Mouse (Mus musculus): ENCODE measurements around the gene Zswim4. TPM values are rescaled to one million over a fixed set of nuclear protein-coding genes. Genes with fewer than 3 reads are reported as not detected.
A peak's percentile ranks its signal among the peaks of the same experiment; 100 is the strongest.

Zswim4 gene
- total RNA-seq, 2 experiments from 2014 or later = 1.7 to 2.6 TPM

DNA sequence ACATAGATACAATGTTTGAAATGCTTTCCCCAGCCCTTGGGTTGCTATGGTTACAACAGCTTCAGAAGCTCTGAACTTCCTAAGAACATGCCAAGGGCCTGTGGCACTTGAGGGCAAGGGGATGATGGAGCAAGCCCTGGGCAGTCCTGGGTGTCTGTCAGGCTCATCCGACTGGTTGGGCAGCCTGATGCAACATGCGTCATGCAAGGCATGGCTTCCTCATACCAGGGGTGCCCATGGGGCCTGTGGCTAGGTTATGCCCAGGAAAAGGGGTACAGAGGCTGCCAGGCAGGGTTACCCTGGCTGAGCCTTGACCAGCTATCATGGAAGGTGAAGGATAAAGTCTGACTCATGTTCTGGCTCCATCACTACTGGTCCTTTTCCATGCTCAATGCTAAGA is 3.8 kb downstream of the Zswim4 start:
- ATAC-seq (replicated peaks; ENCODE audit: low FRiP score, poor library complexity, severe bottlenecking) = no peak

DNA sequence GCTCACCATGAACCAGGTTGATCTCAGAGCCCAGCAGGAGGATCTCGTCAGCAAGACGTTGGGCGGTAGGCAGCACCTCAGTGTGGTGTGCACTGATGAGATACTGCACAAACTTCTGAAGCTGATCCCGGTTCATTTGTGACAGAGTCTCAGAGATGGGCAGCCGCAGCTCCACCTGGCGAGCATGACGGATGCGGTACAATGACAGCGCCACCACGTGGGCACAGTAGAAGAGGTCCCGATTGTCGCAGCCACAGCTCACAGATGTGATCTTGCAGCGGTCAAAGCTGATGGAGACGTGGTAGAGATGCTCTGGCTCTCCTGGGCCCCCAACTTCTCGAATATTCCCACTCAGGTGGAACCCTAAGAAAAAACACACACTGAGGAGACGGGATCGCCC is 6.1 kb downstream of the Zswim4 start:
- no peak for ATAC-seq (replicated peaks; ENCODE audit: low FRiP score, poor library complexity, severe bottlenecking)

DNA sequence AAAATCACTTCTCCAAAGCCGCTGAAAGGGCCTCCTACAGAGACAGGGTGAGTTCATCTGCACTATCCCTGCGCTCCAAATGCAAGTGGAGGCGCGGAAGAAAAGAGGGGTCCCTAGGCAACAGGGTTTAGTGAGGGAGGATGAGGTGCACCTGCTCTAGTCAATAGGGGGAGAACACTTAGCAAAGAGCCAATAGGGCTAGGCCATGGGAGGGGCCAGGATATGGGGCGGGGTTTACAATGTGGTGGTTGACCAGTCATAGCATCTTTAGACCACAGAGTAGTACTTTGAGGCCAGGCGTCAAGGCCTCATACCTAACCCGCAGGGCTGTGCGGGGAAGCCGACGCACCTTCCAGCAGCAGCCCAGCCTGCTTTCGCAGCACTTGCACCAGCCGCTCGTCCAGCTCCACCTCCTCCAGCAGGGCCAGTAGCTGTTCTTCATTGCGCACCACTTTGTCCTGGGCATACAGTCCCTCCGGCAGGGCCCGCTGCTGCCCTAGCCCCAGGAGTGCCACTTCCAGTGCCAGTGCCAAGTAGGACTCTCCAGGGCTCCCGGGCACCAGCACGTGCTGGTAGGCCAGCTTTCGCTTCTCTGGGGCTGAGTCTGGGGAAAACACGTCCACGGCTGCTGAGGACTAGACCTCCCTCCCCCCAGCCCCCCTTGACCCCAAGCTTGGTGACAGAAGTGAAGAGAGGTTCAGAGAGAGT is 13.4 kb downstream of the Zswim4 start:
- no peak for ATAC-seq (replicated peaks; ENCODE audit: low FRiP score, poor library complexity, severe bottlenecking)

DNA sequence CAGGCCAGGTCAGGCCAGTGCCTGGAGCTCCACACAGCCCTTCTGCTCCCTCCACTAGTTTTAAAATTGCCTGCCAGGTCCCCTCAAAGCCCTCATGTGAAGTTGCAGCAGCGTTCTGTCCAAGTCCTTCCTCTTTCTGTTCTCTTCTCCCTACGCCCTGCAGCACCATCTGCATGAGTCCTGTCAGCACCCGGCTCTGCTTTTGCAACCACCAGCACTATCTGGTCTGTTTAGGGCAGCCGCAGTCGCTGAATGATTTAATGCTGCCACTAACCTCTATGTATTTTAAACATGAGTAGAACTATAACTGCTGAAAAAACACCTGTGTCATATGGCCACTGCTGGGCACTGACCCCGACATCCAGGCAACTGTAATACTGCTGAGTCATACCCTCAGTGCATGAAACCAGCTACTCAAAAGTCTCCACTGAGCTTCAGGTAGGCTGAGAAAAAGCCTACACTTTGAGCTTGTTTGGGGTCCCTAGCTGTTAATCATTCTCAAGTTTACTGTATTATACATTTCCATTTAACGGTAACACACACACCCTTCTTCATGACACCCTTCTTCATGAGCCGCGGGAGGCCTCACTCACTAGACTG is 14.2 kb downstream of the Zswim4 start:
- no peak; the same call in 1 of the 2 replicates for ATAC-seq (replicated peaks; ENCODE audit: low FRiP score, poor library complexity, severe bottlenecking)

DNA sequence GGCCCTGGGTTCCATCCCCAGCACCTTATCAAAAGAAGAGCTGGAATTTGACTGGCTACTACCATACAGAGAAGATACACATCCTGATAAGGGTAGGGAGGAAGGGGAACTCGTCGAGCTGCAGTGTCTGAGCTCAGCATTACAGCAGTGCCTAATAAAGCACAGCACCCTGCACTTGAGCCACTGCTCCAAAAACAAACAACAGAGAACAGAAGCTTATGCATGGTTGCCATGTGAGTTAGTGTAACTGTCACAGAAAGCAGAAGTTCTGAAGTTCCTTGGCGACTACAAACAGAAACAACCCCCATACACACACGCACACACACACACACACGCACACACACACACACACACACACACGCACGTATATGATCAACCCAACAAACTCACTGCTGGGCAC is 16.8 kb downstream of the Zswim4 start:
- no peak for ATAC-seq (replicated peaks; ENCODE audit: low FRiP score, poor library complexity, severe bottlenecking)

DNA sequence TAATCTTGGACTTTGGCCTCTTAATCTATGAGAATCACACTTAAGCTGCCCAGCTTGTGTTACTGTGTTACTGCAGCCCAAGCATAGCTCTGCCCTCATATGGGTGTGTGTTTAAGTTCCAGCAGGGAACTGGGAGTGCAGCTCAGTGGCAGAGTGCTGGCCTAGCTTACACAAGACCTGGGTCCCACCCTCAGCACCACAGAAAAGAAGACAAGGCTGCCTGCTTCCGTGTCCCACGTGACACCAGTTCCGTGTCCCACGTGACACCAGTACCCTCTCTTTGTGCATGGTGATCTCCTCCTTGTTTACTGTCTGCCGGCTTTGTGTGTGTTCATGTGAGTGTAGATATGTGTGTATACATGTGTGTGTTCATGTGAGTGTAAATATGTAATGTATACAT is 18.7 kb downstream of the Zswim4 start:
- ATAC-seq (replicated peaks; ENCODE audit: low FRiP score, poor library complexity, severe bottlenecking) = no peak

DNA sequence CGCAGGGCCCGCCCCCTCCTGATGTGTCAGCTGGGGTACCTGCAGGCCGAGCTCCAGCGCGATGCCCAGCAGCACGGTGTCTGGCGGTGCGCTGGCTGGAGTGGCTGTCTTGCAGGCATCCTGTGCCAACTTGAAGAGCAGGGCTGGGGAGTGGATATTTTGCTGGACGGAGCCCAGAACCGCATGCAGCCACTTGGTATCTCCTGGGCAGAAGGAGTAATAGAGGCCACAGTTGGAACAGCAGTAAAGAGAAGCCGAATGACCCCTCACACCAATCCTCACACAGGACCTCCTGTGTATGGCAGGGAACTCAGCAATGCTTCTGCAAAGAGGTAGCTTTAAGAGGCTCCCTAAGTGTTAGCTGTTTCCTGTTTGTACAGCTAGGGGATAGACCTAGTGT is 19.6 kb downstream of the Zswim4 start:
- no peak for ATAC-seq (replicated peaks; ENCODE audit: low FRiP score, poor library complexity, severe bottlenecking)

DNA sequence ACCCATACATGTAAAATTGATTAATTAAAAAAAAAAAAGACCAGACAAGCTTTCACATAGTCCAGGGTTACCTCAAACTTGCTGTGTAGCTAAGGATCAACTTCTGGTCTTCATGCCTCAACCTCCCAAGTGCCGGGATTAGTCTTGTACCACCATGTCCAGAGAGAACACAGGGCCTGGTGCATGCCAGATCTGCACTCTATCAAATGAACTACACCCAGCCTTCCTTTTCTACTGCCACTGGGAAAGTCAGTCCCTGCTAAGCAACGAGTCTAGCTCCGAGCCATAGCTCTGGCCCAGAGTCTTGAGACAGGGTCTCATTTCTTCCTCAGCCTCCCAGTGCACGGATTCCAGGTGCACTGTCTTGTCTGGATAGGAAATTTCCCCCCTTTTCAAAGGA is 23.6 kb downstream of the Zswim4 start:
- ATAC-seq (replicated peaks; ENCODE audit: low FRiP score, poor library complexity, severe bottlenecking) = no peak

DNA sequence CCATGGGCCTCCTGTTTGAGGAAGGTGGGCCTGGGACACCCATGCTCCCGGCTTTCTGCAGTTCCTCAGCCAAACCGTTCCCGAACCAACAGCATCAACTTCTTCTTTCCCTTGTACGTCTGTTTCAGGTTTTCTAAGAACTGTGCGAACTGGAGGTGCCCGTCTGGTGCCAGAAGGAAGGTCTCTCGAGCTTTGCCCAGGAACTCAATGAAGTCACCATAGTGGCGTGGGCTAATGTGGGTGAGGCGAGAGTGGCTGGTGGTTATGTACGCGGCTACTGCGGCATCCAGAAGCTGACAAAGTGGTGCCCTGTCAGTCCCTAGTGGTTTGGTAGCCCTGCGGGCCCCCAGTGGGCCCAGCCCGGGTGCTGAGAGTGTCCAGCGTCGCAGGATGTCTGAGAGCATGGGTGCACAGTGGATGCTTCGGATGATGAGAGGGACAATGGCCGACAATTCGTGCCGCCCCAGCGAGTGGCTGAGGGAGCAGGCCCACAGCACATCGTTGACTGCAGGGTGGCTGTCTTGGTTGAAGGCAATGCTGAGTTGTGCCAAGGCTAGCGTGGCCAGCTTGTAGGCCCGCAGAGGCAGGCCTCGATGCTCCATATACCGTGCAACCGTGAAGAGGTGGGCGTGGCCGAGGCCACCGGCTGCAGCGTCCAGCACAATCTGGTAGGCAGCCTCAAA is 24.8 kb downstream of the Zswim4 start:
- ATAC-seq (replicated peaks; ENCODE audit: low FRiP score, poor library complexity, severe bottlenecking) = no peak

DNA sequence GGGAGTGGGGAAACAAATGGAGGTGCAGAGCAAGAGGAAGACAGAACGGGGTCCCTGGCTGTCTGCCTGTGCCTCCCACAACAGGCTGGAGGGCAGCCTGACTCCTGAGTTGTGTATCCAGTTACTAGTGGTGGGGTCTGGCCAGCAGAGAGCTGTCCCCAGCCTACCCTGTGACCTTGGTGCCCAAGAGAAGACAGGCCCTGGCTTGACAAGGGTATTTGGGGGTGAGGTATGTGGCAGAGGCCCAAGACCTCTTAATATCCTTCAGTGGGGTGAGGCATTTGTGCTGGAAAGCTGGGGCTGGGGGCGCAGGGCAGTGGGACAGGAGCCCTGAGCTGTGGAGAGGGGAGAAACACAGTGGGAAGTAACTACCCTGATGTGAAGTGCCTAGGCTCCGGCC is 25.7 kb downstream of the Zswim4 start:
- no peak for ATAC-seq (replicated peaks; ENCODE audit: low FRiP score, poor library complexity, severe bottlenecking)

DNA sequence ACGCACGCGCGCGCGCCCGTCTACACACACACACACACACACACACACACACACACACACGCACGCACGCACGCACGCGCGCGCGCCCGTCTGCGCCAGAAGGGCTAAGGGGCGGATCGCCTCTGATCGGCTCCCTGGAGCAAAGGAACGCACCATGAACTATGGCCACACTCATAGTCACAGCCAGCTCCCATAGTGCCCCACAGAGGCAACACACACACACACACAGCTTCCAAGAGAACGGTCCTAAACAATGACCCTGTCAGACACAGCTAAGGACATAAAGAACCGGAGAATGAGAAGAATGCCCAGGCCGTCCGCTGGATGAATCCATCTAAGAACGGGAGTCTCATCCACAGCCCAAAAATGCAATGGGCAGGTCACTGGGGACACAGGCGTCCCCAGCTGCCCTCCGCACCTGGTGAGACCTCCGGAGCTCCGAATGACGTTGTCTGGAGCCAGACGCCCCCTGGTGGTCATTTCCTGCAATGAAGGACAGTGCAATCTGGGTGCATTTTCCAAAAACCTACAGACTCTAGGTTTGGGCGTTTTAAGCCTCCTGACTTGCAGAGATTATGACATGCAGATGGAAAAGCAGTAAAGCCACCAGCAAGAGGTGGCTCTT is 26.6 kb downstream of the Zswim4 start:
- ATAC-seq (replicated peaks; ENCODE audit: low FRiP score, poor library complexity, severe bottlenecking) = peak; percentile 73

DNA sequence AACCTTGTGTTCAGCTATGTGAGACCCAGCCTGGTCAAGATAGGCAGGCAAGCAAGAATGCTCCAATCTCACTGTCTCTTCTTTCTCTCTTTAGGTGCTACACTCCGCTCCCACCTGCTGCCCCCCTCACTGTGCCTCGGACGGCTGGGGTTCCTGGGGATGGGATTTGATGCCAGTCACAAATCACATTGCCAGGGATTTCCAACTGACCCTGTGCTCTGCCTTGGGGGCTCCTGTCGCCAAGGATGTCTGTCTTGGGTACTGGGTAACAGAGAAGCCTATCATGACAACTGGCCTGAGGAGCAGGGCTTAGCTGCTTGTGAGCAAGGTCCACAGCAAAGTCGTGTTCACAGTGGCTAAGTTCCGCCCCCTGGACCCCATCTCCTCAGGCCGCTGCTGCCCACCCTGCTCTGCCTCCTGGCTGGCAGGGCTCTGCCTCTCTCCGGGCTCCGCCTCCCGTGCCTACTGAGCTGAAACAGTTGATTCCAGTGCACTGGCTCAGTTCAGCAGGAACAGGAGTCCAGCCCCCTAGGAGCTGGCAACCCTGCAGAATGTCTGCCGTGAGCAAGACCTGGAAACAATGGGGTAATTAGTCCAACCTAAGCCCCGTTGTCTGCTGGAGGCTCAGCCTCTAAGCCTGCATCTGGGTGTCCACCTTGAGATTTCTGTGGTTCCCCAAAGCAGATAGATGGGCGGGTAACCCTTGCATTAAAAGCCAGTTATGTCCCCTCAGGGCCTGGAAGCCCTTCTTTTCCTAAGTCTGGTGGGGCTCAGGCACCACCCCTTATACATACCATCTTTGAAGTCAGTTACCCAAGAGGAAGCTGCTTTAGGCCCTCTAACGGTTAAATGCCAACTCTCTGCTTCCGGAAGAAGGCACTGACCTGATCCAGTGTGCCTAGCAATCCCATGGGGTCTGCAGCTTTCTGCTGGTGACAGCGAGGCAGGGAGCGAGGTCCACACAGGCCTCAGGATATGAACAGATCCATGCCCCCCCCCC is 28.2 kb downstream of the Zswim4 start:
- no peak for ATAC-seq (replicated peaks; ENCODE audit: low FRiP score, poor library complexity, severe bottlenecking)

DNA sequence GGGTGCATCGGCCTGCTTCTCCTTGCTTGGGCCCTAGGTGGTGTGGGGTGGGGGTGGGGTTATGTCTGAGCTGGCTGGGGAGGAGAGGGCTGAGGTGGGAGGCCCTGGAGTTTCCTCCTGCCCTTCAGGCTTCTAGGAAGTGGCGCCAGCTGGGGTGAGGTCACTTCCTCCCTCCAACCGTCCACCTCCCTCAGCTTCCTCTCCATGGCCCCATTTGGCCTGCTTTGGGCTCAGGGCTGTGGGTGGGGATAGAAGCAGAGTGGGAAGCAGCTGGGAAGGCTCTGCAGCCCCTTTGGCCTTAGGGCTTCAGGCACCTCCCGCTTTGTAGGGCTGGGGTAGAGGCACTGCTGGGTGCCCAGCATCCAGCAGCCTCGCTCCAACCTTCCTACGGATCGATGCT is 29.0 kb downstream of the Zswim4 start:
- ATAC-seq (replicated peaks; ENCODE audit: low FRiP score, poor library complexity, severe bottlenecking) = no peak

DNA sequence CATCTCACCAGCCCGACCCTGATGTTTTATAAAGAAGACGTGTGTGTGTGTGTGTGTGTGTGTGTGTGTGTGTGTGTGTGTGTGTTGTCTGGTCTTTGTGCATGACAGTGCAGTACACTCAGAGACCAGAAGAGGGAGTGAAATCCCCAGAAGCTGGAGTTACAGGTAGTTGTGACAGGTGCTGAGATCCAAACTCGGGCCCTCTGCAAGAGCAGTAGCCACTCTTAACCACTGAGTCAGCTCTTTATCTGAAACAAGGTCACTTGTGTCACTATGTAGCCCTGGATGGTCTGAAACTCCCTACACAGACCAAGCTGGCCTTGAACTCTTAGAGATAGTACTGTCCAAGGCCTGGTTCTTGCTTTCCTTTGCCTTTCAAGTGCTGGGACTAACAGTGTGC is 30.2 kb downstream of the Zswim4 start:
- no peak for ATAC-seq (replicated peaks; ENCODE audit: low FRiP score, poor library complexity, severe bottlenecking)

DNA sequence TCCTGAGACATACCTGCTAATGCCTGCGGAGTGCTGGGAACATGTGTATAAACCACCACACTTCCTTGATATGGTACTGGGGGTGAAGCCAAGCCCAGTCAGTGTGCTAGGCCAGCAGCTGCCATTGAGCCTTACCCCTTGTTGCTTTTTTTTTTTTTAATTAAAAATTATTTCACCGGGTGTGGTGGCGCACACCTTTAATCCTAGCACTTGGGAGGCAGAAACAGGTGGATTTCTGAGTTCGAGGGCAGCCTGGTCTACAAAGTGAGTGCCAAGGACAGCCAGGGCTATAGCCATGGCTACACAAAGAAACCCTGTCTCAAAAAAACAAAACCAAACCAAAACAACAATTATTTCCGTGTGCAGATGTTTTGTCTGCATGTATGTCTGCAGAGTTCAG is 31.8 kb downstream of the Zswim4 start:
- no peak for ATAC-seq (replicated peaks; ENCODE audit: low FRiP score, poor library complexity, severe bottlenecking)

DNA sequence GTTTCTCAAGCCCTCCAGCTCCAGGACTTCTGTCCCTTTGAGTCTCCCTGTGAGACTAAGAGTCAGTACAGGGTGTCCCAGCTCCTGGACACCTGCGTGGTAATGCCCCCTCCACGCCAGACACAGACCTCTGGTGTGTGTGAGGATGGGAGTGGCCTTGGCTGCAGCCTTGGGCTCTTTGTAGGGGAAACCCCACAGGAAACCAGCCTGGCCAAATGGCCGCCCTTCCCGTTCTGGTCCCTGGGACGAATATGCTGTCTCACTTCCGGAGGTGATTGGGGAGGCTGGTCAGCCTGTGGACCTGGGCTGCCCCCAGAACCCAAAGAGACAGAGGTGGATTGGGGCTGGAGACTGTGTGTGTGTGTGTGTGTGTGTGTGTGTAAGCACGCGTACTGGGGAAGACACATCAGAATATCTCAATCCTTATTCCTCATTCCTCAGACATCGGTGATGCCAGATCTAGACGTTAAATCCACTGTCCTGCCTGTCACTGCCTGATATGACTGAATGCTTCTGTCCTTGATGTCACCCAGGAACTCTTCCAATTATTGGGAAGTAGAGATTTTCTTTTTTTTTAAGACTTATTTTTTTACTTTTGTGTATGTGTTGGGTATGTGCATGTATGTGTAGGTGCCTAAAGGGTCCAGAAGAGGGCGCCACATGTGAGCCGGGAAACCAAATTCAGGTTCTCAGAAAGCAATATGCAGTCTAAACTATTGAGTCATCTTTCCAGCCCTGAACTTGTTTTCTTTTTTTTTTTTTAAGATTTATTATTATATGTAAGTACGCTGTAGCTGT is 32.7 kb downstream of the Zswim4 start:
- no peak for ATAC-seq (replicated peaks; ENCODE audit: low FRiP score, poor library complexity, severe bottlenecking)

DNA sequence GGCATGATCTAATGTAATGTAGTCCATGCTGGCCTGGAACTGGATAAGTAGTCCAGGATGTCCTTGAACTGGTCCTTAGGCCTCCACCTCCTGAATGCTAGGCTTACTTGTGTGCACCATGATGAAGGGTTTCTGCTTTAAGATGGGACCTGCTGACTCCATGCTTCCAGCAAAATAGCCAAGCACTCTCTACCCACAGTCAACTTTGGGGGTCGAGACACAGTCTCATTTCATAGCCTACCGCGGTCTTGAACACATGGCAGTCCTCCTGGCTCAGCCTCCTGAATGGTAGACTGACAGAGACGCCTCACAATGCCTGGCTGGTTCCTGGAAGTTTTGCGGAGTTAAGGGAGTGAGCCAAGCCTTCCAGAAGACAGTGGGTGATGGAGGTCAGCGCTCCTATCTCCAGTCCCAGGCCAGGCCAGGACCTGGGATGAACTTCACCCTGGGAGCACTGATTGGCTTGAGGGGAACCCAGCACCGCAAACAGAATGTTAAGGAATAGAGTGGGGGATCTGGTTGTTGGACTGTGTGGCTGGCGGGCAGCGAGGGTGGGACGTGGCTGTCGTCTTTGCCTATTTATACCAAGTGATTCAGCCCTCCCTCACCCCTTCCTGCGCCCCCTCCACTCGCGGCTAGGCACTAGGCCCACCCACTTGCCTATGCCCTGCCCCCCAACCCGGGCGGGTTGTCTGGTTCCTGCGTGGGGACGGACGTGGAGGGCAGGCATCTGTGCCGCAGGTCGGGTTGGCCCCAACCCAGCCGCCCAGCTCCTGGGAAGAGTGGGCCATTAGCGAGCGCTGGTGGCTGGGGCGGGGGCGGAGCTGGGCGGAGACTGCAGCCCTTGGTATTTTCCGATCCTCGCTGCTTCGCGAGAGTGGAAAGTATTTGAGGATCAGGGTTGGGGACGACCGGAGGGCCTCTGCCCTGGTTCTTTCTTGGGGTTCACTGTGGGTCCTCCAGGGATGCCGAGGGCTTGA is 33.6 kb downstream of the Zswim4 start:
- ATAC-seq (replicated peaks; ENCODE audit: low FRiP score, poor library complexity, severe bottlenecking) = no peak

DNA sequence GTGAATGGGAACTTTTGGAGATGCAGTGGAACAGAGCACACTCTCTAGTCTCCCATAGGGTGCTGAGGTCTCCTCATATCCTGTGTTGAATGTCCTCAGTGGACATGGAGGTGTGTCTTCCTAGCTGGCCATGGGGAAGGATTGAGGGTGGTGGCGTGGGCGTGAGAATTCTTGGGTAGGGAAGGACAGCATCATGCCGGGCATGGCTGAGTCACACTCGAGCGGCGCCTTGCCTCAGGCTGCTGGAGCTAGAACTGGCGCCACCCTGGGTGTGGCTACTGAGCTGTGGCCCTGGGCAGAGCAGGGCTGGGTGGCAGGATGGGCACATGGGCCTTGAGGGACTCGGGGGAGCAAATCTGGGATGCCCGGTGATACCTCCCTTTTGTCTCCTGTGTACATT is 34.4 kb downstream of the Zswim4 start:
- ATAC-seq (replicated peaks; ENCODE audit: low FRiP score, poor library complexity, severe bottlenecking) = no peak
